Comparison of ENCODE assay signal across 9 mouse cellular contexts in genomic region chr6:51857821-51858220, GRCm38 (mm10).
DNase-seq lines count a peak whose midpoint lies in the region; ATAC-seq lines count a peak whose summit lies in the region.
"Had no signal": no experiment of that assay in that cellular context is flagged by ENCODE, and none has a peak within 500 bp of the region (broad histone marks: within the 10 kb centered on the region; RNA-seq: fewer than 3 reads in every experiment).

No protein-coding gene starts in this region.

- peak; percentile 54 to 71 for DNase-seq in CD8-positive naive resting alpha-beta T cell, adult 2 months (ENCODE audit: low read depth in 2 of 2, low spot score in 2 of 2)
- DNase-seq in c-Kit-positive CD71-negative TER-119-negative erythroid progenitor cells, embryonic 14.5 days (ENCODE audit: low read depth) = peak; percentile 84
- peak; percentile 95 to 99 for DNase-seq in kidney, postnatal 25 days
- peak; percentile 63 for DNase-seq in liver, embryonic 13.5 days
- peak; percentile 96 for DNase-seq in neural tube, embryonic 10.5 days (ENCODE audit: extremely low spot score, low spot score)

- H3K4me2 ChIP-seq in forebrain, embryonic 12.5 days = no peak overlapping the region
- H3K4me2 ChIP-seq in heart, embryonic 16.5 days (ENCODE audit: low read depth, low read length) = peak overlapping the region; percentile 42
- peak overlapping the region; percentile 44 for H3K4me2 ChIP-seq in liver, embryonic 13.5 days
- no peak overlapping the region for H3K4me2 ChIP-seq in stomach, embryonic 15.5 days

- no peak overlapping the region for H3K9ac ChIP-seq in forebrain, embryonic 12.5 days
- H3K9ac ChIP-seq in heart, embryonic 16.5 days (ENCODE audit: low read length) = peak overlapping the region; percentile 44; the same call in 1 of the 2 replicates
- H3K9ac ChIP-seq in liver, embryonic 13.5 days = no peak overlapping the region
- no peak overlapping the region for H3K9ac ChIP-seq in stomach, embryonic 15.5 days

- ATAC-seq in forebrain, embryonic 12.5 days (ENCODE audit: low FRiP score) = peak; percentile 96
- ATAC-seq in heart, embryonic 16.5 days (replicated peaks; ENCODE audit: extremely low read depth, insufficient read depth, low FRiP score) = peak; percentile 97
- ATAC-seq in liver, embryonic 13.5 days (ENCODE audit: low read depth) = peak; percentile 62
- ATAC-seq in stomach, embryonic 15.5 days (ENCODE audit: insufficient read depth, low FRiP score, low read depth) = peak; percentile 83

- no peak overlapping the region for H3K4me3 ChIP-seq in forebrain, embryonic 12.5 days (replicated peaks)
- no peak overlapping the region for H3K4me3 ChIP-seq in heart, embryonic 16.5 days (ENCODE audit: low read length)
- H3K4me3 ChIP-seq in liver, embryonic 13.5 days (replicated peaks) = no peak overlapping the region
- 0 out of 2 replicates have a peak overlapping the region, but pooled peaks have one; percentile 2 for H3K4me3 ChIP-seq in stomach, embryonic 15.5 days (replicated peaks)

- no peaks in the 10 kb centered on the region for H3K36me3 ChIP-seq in forebrain, embryonic 12.5 days (replicated peaks)
- H3K36me3 ChIP-seq in heart, embryonic 16.5 days (ENCODE audit: control insufficient read depth, insufficient read depth) = no peaks in the 10 kb centered on the region
- H3K36me3 ChIP-seq in liver, embryonic 13.5 days = no peaks in the 10 kb centered on the region
- H3K36me3 ChIP-seq in stomach, embryonic 15.5 days = no peaks in the 10 kb centered on the region

- no peaks in the 10 kb centered on the region for H3K9me3 ChIP-seq in forebrain, embryonic 12.5 days
- no peaks in the 10 kb centered on the region for H3K9me3 ChIP-seq in heart, embryonic 16.5 days (replicated peaks; ENCODE audit: control insufficient read depth, low read length)
- H3K9me3 ChIP-seq in liver, embryonic 13.5 days (replicated peaks) = no peaks in the 10 kb centered on the region
- no peaks in the 10 kb centered on the region for H3K9me3 ChIP-seq in stomach, embryonic 15.5 days

- 1% methylated on average over 11 of the region's 11 CpGs for WGBS in forebrain, embryonic 12.5 days
- under 1% methylated on average over 11 of the region's 11 CpGs for WGBS in heart, embryonic 16.5 days
- WGBS in liver, embryonic 13.5 days (ENCODE audit: insufficient replicate concordance) = under 1% methylated on average over 11 of the region's 11 CpGs
- WGBS in stomach, embryonic 15.5 days = under 1% methylated on average over 11 of the region's 11 CpGs

- peaks cover 2% of the 10 kb centered on the region; the same call in 1 of the 2 replicates for H3K4me1 ChIP-seq in forebrain, embryonic 12.5 days
- H3K4me1 ChIP-seq in heart, embryonic 16.5 days (ENCODE audit: control insufficient read depth, insufficient read depth, low read length) = peaks cover 3% of the 10 kb centered on the region; the same call in 1 of the 2 replicates
- peaks cover 5% of the 10 kb centered on the region; the same call in 1 of the 2 replicates for H3K4me1 ChIP-seq in liver, embryonic 13.5 days (replicated peaks)
- no peaks in the 10 kb centered on the region for H3K4me1 ChIP-seq in stomach, embryonic 15.5 days

- peaks cover 17% of the 10 kb centered on the region for H3K27me3 ChIP-seq in forebrain, embryonic 12.5 days
- no peaks in the 10 kb centered on the region for H3K27me3 ChIP-seq in heart, embryonic 16.5 days (ENCODE audit: control insufficient read depth, insufficient read depth, low read length)
- no peaks in the 10 kb centered on the region; the same call in 1 of the 2 replicates for H3K27me3 ChIP-seq in liver, embryonic 13.5 days
- no peaks in the 10 kb centered on the region for H3K27me3 ChIP-seq in stomach, embryonic 15.5 days (replicated peaks)

- H3K27ac ChIP-seq in forebrain, embryonic 12.5 days = no peak overlapping the region
- H3K27ac ChIP-seq in heart, embryonic 16.5 days (ENCODE audit: low read length) = no peak overlapping the region
- no peak overlapping the region for H3K27ac ChIP-seq in liver, embryonic 13.5 days
- no peak overlapping the region for H3K27ac ChIP-seq in stomach, embryonic 15.5 days
- H3K27ac ChIP-seq: macrophage had no signal

Comparison
In these comparisons a context has a peak if more than half of its experiments do, and no peak if none do; other contexts are left out.
1. H3K4me2 ChIP-seq: peak in heart, embryonic 16.5 days (single experiment) and liver, embryonic 13.5 days (single experiment); none in forebrain, embryonic 12.5 days (single experiment) and stomach, embryonic 15.5 days (single experiment).
2. Peak in every context shown above with its lines, with median percentiles within 50 percentile points of each other: DNase-seq and ATAC-seq.